Mouse (Mus musculus) retina, postnatal 7 days (tissue): ENCODE measurements around the gene Prpsap1.

Experiments
- DNase-seq: peaks from one replicate; pipeline ENCODE4 v3.0.0-alpha.2; 2012; ENCODE audit warnings: low read depth, low spot score

The Prpsap1 gene

GRCm38 (mm10) chr11:116445596-116446307 is 48.2 kb downstream of the Prpsap1 start:
- DNase-seq: peak; percentile 84

GRCm38 (mm10) chr11:116443935-116444334 is 50.1 kb downstream of the Prpsap1 start:
- no peak for DNase-seq

- no peak for DNase-seq
These were observed 50.7 kb downstream of the Prpsap1 start for GRCm38 (mm10) chr11:116443311-116443710.

GRCm38 (mm10) chr11:116442867-116443177 is 51.2 kb downstream of the Prpsap1 start:
- no peak for DNase-seq

DNA sequence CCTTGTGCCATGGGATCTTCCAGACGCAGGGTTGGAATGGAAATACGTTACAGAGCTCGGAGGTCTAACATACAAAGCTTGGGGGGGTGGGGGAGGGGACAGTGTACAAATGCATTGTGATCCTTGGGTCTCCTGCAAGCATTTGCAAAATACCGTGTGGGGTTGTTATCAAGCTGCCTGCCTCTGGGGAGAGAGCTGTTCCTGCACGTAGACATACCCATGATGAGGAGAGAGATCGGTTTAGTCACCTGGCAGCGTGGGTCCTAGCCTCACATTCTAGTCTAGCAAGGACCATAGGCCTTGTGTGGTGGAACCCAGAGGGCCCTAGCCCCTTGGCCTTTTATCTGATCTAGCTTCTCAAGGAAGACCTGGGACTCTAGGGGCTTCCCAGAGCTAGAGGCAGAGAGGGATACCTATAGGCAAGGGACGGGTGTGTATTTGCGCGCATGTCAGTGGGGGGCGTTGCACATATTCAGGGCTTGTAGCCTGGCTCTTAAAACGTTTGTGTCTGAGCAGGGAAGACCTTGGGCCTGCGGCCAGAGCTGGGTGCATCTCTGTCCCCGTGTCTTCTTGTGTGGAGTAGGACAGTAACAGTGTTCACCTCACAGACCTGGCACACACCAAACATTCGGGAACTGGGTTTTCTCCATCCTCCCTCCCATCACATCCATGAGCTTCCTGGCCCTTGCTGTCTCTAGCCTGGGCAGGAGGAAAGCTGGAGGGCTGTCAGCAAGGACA is 51.7 kb downstream of the Prpsap1 start:
- DNase-seq: no peak

- no peak for DNase-seq
These were observed 53.5 kb downstream of the Prpsap1 start for GRCm38 (mm10) chr11:116440408-116441068.

DNA sequence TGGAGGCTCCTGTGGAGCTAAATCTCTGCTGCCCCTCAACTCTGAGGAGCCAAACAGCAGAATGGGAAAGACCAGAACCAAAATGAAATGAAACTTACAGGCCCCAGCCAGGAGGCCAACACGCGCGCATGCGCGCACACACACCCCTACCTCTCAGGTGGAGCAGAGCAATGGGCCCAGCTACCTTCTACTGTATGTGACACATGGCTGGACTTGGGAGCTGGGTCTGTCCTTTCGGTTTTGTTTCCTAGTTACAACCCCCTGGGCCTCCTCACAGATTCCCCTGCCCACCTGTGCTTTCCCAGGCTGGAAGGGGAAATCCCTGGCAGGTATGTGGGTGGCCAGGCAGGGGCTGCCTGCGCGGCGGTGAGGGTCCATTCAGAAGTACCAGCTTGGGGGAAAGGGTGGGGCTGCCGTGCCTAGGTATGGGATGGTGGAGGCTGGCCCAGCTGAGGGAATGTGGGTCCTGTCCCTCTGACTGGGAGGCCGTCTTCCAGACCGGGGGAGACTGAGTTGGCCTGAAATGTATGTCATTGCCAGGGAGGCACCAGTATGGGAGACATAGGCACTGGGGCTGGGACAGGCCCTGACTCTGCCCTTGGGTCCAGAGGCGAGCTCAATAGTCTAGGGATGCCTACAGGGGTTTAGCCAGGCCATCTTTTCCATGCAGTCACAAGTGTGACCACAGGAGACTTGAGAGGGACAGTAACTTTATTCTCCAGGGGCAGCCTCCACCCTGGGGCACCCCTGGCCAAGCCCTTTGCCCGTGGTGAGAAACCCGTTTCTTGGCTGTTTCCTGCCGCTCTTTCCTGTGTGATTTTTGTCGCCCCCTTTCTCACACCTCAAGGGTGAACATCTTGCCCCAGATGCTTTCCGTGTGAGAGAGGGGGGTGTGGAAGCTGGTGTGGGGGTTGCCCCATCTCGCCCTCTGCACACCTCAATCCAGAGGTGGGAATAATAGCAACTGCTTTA is 54.4 kb downstream of the Prpsap1 start:
- no peak for DNase-seq

DNA sequence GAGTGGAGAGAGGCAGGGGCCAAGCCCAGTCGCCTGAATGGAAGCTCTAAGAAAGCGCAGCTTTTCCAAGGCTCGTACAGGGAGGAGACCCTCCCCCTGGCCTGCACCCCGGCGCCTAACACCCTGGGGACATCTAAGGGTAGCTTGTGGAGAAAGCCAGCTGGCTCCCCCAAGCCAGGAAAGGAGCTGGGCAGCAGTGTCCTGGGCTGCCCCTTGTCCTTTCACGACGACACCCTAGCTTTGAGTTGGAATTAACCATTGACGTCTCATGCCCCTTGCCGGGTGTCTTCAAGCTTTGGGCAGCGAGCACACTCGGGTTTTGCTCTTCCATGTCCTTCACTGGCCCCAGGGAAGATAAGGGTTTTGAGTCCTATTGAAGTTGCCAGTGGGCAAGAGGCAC is 56.5 kb downstream of the Prpsap1 start:
- no peak for DNase-seq

GRCm38 (mm10) chr11:116436725-116437331 is 57.2 kb downstream of the Prpsap1 start:
- DNase-seq: no peak

- DNase-seq: no peak
These were observed 57.8 kb downstream of the Prpsap1 start for GRCm38 (mm10) chr11:116435992-116436724.

DNA sequence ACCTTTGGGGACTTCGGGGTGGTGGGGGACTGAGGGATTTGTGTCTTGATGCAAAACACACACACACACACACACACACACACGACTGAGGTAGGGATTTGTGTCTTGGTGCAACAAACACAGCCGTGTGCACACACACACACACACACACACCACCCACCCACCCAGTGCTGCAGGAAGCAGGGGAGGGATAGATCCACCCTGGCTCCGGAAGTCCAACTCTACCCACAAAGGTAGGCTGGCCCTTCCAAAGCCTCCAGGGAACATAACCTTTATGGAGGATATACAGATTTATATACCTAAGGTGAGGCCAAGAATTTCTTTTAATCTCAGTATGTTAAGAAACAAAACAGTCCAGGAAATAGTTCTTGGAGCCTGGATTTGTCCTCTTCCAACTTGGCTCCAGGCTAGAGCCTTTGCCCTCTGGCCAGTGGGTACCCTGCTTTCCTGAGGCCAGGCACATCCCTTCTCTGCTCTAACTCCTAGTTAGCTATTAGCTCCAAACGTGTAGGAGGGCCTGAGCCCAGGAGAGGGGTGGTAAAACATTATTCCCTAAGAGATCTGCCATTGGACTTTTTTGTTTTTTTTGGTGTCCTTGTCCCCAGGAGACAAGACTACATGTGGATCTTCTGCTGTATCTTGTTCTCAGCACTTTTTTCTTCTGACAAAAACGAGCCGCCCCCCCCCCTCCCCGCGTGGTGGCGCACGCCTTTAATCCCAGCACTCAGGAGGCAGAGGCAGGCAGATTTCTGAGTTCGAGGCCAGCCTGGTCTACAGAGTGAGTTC is 58.8 kb downstream of the Prpsap1 start:
- DNase-seq: no peak

GRCm38 (mm10) chr11:116434287-116434966 is 59.6 kb downstream of the Prpsap1 start:
- DNase-seq: no peak

DNA sequence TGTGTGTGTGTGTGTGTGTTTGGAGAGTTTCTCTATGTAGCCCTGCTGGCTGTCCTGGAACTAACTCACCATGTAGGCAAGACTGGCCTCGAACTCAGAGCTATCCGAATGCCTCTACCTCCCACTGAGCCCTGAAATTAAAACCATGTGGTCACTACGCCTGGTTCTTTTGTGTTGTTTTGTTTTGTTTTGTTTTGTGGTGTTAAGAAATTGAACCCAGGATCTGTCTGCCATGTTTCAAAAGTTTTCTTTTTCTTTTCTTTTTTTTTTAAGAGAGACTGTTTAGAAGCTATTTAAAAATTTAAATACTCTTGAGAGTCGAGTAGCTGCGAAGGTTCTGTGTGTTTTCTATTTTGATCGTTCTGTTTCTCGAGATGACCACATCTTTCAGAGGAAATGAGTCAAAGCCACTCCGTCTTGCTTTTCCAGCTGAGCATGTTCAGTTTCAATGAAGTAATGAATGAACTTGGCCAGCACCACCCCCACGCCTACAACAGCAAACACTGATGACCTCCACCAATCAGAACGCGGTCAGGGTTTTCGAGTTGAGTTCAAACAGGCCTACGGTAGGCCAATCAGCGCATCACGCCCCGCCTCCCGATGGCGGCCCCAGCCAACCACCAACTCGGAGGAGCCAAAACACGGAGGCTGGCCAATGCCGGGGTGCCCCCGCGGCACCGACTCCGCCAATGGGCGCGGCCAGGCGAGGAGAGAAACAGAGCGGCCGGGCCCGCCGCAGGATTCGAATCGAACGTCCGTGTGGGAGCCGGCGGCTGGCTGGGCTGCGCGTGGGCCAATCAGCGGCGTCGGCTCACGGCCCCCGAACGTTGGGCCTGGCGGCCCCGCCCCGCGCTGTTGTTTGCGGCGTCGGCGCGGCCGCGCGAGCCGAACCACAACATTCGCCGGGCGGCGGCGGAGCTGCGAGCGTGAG is 60.4 kb downstream of the Prpsap1 start, which contains the start of gene Ubald2:
Ubald2 (plus strand) TSS at position 739 of the 931 bp plus-strand sequence.
- DNase-seq: peak; percentile 96

- no peak for DNase-seq
These were observed 61.2 kb downstream of the Prpsap1 start for GRCm38 (mm10) chr11:116432593-116433355.

GRCm38 (mm10) chr11:116432127-116432526 is 61.9 kb downstream of the Prpsap1 start:
- DNase-seq: no peak

DNA sequence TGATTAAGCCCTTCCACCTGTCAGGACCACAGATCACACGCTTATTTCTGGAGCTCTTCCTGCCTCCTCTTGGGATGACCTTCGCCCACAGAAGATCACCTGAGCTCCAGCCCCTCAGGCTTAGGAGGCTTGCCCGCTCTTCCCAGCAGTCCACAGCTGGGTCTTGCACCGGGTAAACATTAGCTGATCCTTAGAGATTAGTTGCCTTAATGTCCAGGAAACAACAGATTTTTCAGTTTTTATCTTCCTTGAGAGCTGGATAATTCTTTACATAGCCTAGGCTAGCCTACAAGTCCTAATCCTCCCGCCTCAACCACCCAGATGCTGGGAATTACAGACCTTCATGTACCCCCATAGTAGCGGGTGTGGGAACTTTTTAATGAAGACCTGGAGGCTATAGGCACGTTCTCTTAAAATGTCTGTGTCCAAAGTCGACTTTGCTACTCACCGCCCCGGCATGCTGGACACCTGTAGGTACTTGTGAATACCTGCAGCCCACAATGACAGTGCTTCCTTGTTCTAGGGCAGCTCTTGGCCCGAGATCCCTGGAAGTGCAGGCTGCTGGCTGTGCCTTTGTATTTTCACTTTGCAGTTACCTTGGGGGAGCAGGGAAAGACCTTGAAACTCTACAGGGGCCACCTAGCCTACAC is 62.4 kb downstream of the Prpsap1 start:
- DNase-seq: no peak
